Mouse (Mus musculus) midbrain, embryonic 12.5 days (tissue): Measurements from ENCODE around the gene Gpr107. TPM values are rescaled to one million over a fixed set of nuclear protein-coding genes. Genes with fewer than 3 reads are reported as not detected.

ENCODE experiments used
- ATAC-seq: fragments of 200-750 bp; cut with Nextera tagmentation; 2 replicates; pipeline ENCODE4 v1.8.0; 2017; ENCODE audit warnings: low read depth, moderate TSS enrichment, moderate library complexity; ENCODE audit not compliant: low FRiP score
- H3K27ac ChIP-seq: fragments of 300-500 bp; sonication (generic); replicated peaks from 2 replicates; pipeline ENCODE4 v1.5.1; 2016; ENCODE audit warnings: mild to moderate bottlenecking
- H3K27me3 ChIP-seq: fragments of 300-500 bp; sonication (generic); 2 replicates; pipeline ENCODE4 v1.6.1; 2016; ENCODE audit warnings: mild to moderate bottlenecking
- H3K36me3 ChIP-seq: fragments of 300-500 bp; sonication (generic); 2 replicates; pipeline ENCODE4 v1.6.1; 2016
- H3K4me1 ChIP-seq: fragments of 300-500 bp; sonication (generic); 2 replicates; pipeline ENCODE4 v1.6.1; 2016
- H3K4me2 ChIP-seq: fragments of 300-500 bp; sonication (generic); replicated peaks from 2 replicates; pipeline ENCODE4 v1.6.1; 2016; ENCODE audit warnings: mild to moderate bottlenecking, moderate library complexity
- H3K4me3 ChIP-seq: fragments of 300-500 bp; sonication (generic); 2 replicates; pipeline ENCODE4 v1.5.1; 2016; ENCODE audit warnings: mild to moderate bottlenecking
- H3K9ac ChIP-seq: fragments of 300-500 bp; sonication (generic); replicated peaks from 2 replicates; pipeline ENCODE4 v1.6.1; 2016; ENCODE audit warnings: mild to moderate bottlenecking, moderate library complexity
- H3K9me3 ChIP-seq: fragments of 300-500 bp; sonication (generic); 2 replicates; pipeline ENCODE4 v1.6.1; 2016; ENCODE audit warnings: mild to moderate bottlenecking
- WGBS: fragments of 180-500 bp; shearing (Covaris S2); methylation state at CpG from one replicate; pipeline ENCODE4 v1.1.7; 2016; 5-methylcytosine and 5-hydroxymethylcytosine counted together
- polyA plus RNA-seq: library from polyadenylated mRNA; unstranded; fragments of >200 nt; fragmentation: Nextera tagmentation; extraction: Ambion mirVana; gene quantifications from 2 replicates; pipeline ENCODE4 v1.2.1, GENCODE M21; 2016

The Gpr107 gene
- polyA plus RNA-seq, 1 experiment from 2014 or later: 41.7 TPM

DNA sequence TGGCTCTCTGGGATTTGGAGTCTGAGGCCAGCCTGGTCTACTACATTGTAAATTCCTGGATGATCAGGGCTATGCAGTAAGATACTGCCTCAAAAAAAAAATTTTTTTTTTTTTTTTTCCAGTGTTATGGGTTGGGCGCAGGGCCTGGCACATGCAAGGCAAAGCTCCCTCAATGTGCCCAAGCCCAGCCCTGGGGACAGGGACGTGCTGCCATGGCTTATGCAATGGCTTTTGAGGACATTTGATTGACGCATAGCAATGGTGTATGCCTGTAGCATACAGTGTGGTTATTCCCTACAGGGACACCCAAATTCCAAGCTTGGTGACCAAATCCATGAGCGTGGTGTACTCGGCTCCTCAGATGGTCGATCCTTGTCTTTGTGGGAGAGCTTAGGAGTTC is 87.7 kb downstream of the Gpr107 start:
- H3K4me3 ChIP-seq: no peak overlapping the region; the same call in 1 of the 2 replicates
- no peak for ATAC-seq
- WGBS: 88% methylated on average over 6 of the region's 6 CpGs

DNA sequence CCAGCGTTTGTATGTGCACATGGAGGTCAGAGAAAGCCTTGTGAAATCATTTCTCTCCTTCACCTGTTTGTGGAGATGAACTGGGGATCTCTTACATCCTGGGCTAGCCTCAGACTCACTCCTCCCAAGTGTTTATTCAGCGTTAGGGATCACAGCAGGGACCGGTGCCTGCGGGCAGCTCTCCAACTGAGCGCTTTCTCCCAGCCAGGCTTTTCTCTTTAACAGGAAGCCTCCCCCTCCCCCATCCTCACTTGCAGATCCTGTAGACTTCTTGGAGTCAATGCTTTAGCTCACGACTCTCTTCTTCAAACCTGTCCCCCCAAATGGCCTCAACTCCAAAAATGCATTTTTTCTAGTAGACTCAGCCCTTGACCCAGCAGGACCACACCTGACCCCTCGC is 89.5 kb downstream of the Gpr107 start:
- Histone ChIP-seq H3K27ac (no peak overlapping the region), H3K4me2 (no peak overlapping the region), H3K36me3 (no peaks in the 10 kb centered on the region), H3K4me3 (no peak overlapping the region), H3K27me3 (peaks cover 39% of the 10 kb centered on the region), H3K9ac (no peak overlapping the region), H3K4me1 (peaks cover 14% of the 10 kb centered on the region), H3K9me3 (no peaks in the 10 kb centered on the region)
- no peak for ATAC-seq
- 6% methylated on average over 7 of the region's 7 CpGs for WGBS

More for the DNA sequence above, 87.7 kb downstream of the Gpr107 start:
- Histone ChIP-seq H3K4me2 (peak overlapping the region; percentile 39; the same call in 1 of the 2 replicates), H3K9ac (no peak overlapping the region), H3K27ac (no peak overlapping the region), H3K4me1 (peaks cover 6% of the 10 kb centered on the region; the same call in 1 of the 2 replicates), H3K27me3 (peaks cover 36% of the 10 kb centered on the region), H3K36me3 (no peaks in the 10 kb centered on the region), H3K9me3 (no peaks in the 10 kb centered on the region)

DNA sequence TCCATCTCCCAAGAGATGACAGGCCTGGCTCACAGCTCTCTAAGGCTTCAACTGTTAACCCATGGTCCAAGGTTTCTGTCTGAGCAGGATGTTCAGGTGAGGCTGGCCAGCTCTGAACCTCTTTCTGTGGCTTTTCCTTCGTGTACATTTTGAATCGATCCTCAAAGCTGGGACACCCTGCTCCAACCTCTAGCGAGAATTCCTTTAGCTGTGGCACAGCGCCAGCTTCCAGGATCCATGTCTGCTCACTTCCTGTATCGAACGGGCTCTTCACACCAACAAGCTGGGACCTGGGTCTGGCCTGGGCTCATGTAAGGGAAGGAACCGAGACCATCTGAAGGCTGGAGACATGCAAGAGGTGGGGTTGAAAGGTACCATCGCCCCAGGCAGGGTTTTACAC is 92.1 kb downstream of the Gpr107 start:
- H3K27ac ChIP-seq: no peak overlapping the region
- 0 out of 2 replicates have a peak, but pooled peaks cover 4% of the 10 kb centered on the region for H3K36me3 ChIP-seq
- H3K4me3 ChIP-seq: no peak overlapping the region
- peaks cover 30% of the 10 kb centered on the region for H3K4me1 ChIP-seq
- H3K27me3 ChIP-seq: peaks cover 47% of the 10 kb centered on the region
- H3K4me2 ChIP-seq: no peak overlapping the region
- ATAC-seq: no peak
- no peaks in the 10 kb centered on the region for H3K9me3 ChIP-seq
- H3K9ac ChIP-seq: no peak overlapping the region
- 80% methylated on average over 8 of the region's 8 CpGs for whole genome bisulfite sequencing

DNA sequence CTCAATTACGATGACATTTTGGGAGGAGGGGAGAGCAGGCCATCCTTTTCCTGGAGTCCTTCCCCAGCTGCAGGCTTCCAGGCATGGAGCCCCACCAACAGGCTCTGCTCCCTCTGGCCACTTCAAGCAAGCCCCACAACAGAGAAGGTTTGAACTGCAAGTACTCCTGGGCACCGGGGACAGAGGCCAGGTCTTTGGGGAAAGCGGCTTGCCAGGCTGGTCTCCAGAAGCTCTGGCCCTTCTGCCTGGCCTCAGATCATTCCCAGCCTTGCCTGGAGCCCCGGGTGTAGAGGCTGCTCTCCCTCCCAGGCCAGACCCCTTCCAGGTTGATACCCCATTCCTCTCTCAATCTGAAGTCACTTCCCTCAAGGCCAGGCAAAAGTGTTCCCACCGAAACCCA is 92.9 kb downstream of the Gpr107 start:
- peak overlapping the region; percentile 87 for H3K27ac ChIP-seq
- no peak for ATAC-seq
- 20% methylated on average over 5 of the region's 5 CpGs for WGBS

DNA sequence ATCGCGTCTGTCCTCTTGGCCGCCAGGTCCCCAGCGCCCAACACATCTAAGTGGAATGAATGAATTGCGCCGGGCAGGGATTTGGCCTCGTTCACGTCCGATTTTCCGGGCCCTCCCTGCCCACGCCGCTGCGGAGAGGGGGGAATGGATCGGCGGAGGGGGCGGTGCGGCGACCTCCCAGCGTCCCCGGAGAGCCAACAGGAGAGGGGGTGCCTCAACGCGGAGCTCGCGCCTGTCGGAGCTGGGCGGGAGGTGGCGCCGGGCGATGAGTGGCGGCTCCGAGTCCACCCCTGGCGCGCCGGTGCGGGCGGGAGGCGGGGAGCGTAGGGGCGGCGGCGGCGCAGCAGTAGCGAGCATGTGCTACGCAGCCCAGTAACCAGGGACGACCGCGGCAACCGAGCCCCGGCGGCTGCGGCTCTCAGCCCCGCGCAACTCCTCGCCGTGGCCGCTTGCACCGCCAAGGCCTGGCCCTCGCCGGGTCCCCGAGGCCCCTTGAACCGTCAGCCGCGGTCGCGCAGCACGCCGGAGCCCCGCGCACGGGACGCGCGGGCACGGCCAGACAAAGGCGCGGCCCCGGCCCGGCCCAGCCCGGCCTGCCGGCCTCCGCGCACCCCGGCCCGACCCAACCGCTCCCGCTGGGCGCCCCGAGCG is 93.5 kb downstream of the Gpr107 start, which contains the start of gene Ncs1:
Gene Ncs1, plus strand, starts transcription at position 333 of the 651 bp plus-strand sequence.
- peak; percentile 83 for ATAC-seq
- peak within 1 kb of the TSS; percentile 87 for H3K27ac ChIP-seq
- peaks cover 45% of the 10 kb centered on the region for H3K27me3 ChIP-seq
- WGBS: under 1% methylated on average over 57 of the region's 89 CpGs
- peaks cover 31% of the 10 kb centered on the region for H3K4me1 ChIP-seq
- H3K9ac ChIP-seq: peak within 1 kb of the TSS; percentile 96
- 0 out of 2 replicates have a peak, but pooled peaks cover 5% of the 10 kb centered on the region for H3K36me3 ChIP-seq
- H3K4me2 ChIP-seq: peak within 1 kb of the TSS; percentile 85
- no peaks in the 10 kb centered on the region for H3K9me3 ChIP-seq
- H3K4me3 ChIP-seq: peak within 1 kb of the TSS; percentile 92

More for the DNA sequence above, 92.9 kb downstream of the Gpr107 start:
- Histone ChIP-seq H3K36me3 (0 out of 2 replicates have a peak, but pooled peaks cover 5% of the 10 kb centered on the region), H3K9me3 (no peaks in the 10 kb centered on the region), H3K4me3 (peak overlapping the region; percentile 92), H3K4me2 (peak overlapping the region; percentile 85), H3K27me3 (peaks cover 47% of the 10 kb centered on the region), H3K9ac (peak overlapping the region; percentile 96), H3K4me1 (peaks cover 27% of the 10 kb centered on the region)

DNA sequence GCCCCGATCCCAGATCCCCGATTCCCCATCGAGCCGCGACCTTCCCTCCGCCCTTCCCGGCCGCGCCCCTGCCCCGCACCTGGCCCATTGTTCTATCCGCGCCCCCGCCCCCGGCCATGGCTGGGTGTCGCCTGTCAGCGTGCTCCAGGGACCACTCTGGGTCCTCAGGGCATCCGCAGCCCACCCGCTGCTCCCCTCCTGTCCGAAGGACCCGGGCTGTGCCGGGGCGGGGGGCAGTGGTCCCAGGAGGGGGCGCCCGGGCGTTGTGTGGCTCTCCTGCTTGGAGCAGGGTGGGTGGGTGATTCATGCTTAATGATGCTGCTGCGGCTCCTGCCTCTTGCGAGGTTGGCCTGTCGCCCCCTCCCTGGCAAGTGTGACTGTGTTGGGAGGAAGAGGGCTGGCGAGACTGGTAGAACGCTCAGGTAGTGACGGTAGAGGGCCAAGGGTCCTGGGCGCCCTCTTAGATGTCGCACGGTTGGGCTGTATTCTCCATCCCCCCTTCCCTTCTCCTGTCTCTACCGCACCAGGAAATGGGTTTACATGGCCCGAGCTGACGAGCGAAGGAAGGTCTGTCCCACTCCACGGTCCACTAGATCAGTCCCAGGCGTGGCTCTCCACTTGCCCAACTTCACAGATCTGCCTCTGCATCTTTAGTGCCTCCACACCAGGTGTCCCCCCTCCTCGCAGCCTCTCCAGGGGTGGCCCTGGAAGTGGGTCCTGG is 94.3 kb downstream of the Gpr107 start:
- peak; percentile 59 for ATAC-seq
- 0 out of 2 replicates have a peak, but pooled peaks cover 5% of the 10 kb centered on the region for H3K36me3 ChIP-seq
- H3K9ac ChIP-seq: peak overlapping the region; percentile 96
- no peaks in the 10 kb centered on the region for H3K9me3 ChIP-seq
- H3K27me3 ChIP-seq: peaks cover 42% of the 10 kb centered on the region
- peaks cover 35% of the 10 kb centered on the region for H3K4me1 ChIP-seq
- H3K4me3 ChIP-seq: peak overlapping the region; percentile 92
- under 1% methylated on average over 38 of the region's 41 CpGs for WGBS
- H3K4me2 ChIP-seq: peak overlapping the region; percentile 85
- H3K27ac ChIP-seq: peak overlapping the region; percentile 87

DNA sequence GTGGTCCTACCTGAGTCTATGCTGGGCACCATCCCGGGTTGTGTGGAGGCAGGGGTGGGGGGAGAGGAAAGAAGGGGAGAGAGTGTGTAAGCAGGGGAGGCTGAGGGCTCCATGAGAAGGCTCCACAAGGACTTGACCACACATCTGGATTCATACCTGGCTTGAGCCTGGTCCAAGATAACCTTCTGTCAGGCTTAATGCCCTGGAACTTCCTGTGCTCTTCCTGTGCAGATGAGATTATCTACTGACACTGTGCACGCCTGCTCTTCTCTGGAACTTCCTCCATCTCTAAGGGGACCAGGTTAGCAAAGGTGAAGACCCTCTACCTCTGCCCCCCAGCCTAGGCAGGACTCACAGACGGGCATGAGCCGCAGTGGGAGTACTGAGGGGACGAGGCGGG is 96.7 kb downstream of the Gpr107 start:
- 88% methylated on average over 6 of the region's 6 CpGs for WGBS
- no peak overlapping the region for H3K4me3 ChIP-seq
- H3K4me2 ChIP-seq: no peak overlapping the region
- H3K27ac ChIP-seq: no peak overlapping the region
- ATAC-seq: no peak
- peaks cover 20% of the 10 kb centered on the region for H3K27me3 ChIP-seq
- H3K9ac ChIP-seq: no peak overlapping the region
- H3K4me1 ChIP-seq: peaks cover 36% of the 10 kb centered on the region
- no peaks in the 10 kb centered on the region for H3K9me3 ChIP-seq
- H3K36me3 ChIP-seq: 0 out of 2 replicates have a peak, but pooled peaks cover 5% of the 10 kb centered on the region

DNA sequence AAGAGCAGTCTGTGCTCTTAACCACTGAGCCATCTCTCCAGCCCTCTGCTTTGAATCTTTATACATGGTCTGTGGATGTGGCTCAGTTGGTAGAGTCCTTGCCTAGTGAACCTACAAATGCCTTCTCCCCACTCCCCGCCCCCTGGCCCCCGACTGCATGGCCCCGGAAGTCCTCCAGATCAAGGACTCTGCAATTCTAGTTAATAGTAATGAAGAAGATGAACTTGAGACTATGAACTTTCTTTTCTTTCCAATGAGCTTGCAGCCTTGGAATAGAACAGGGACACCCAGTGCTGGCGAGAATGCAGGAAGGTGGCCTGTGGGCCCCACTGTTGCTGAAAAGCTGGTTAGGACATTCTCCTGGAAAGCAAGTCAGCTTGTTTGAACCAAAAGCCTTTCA is 100.1 kb downstream of the Gpr107 start:
- Histone ChIP-seq H3K9ac (no peak overlapping the region), H3K4me3 (no peak overlapping the region), H3K27ac (no peak overlapping the region), H3K36me3 (0 out of 2 replicates have a peak, but pooled peaks cover 5% of the 10 kb centered on the region), H3K4me1 (peaks cover 46% of the 10 kb centered on the region), H3K27me3 (peaks cover 6% of the 10 kb centered on the region; the same call in 1 of the 2 replicates), H3K4me2 (no peak overlapping the region), H3K9me3 (no peaks in the 10 kb centered on the region)
- 97% methylated on average over 4 of the region's 4 CpGs for WGBS
- ATAC-seq: no peak

DNA sequence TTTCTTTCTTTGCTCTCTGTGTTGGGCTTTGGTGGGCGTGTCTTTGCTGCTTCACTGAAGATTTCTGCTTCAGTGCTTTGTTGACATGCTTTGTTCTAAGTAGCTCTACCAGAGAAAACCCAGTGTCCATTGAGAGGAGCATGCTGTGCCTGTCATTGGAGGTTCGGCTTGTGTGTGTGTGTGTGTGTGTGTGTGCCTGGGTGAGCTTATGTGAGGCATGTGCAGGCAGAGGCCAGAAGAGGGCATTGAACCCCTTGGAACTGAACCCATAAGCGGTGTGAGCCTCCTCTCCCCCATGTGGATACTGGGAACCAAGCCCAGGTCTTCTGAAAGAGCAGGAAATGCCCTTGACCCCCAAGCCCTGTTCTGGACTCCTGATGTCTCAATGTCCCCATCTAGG is 101.3 kb downstream of the Gpr107 start:
- 0 out of 2 replicates have a peak, but pooled peaks cover 5% of the 10 kb centered on the region for H3K36me3 ChIP-seq
- H3K9ac ChIP-seq: no peak overlapping the region
- peaks cover 6% of the 10 kb centered on the region; the same call in 1 of the 2 replicates for H3K27me3 ChIP-seq
- H3K4me3 ChIP-seq: no peak overlapping the region
- no peaks in the 10 kb centered on the region for H3K9me3 ChIP-seq
- no peak overlapping the region for H3K27ac ChIP-seq
- peaks cover 48% of the 10 kb centered on the region for H3K4me1 ChIP-seq
- WGBS: 45% methylated on average over 3 of the region's 3 CpGs
- no peak overlapping the region for H3K4me2 ChIP-seq
- ATAC-seq: no peak

DNA sequence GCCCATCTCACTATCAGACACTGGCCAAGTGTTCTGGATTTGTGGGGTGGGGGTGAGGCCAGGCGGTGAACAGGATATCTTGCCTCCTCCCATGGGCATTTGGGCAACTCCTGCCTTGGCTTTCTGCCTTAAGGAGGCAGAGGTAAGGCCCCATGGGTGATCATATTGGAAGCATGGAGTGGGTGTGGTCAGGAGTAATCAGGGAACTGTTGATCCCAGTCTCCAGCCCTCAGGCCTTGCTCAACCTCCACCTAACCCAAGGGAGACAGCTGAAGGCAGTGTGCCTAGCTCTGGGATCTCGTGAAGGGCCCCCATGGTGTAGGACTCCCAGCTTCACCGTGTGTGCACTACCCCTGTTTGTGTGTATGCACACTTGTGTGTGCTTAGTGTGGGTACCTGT is 102.7 kb downstream of the Gpr107 start:
- peaks cover 61% of the 10 kb centered on the region for H3K4me1 ChIP-seq
- 88% methylated on average over 3 of the region's 3 CpGs for WGBS
- H3K4me2 ChIP-seq: no peak overlapping the region
- ATAC-seq: no peak
- H3K36me3 ChIP-seq: no peaks in the 10 kb centered on the region
- no peak overlapping the region for H3K9ac ChIP-seq
- H3K9me3 ChIP-seq: no peaks in the 10 kb centered on the region
- peaks cover 3% of the 10 kb centered on the region; the same call in 1 of the 2 replicates for H3K27me3 ChIP-seq
- no peak overlapping the region for H3K27ac ChIP-seq
- no peak overlapping the region for H3K4me3 ChIP-seq

DNA sequence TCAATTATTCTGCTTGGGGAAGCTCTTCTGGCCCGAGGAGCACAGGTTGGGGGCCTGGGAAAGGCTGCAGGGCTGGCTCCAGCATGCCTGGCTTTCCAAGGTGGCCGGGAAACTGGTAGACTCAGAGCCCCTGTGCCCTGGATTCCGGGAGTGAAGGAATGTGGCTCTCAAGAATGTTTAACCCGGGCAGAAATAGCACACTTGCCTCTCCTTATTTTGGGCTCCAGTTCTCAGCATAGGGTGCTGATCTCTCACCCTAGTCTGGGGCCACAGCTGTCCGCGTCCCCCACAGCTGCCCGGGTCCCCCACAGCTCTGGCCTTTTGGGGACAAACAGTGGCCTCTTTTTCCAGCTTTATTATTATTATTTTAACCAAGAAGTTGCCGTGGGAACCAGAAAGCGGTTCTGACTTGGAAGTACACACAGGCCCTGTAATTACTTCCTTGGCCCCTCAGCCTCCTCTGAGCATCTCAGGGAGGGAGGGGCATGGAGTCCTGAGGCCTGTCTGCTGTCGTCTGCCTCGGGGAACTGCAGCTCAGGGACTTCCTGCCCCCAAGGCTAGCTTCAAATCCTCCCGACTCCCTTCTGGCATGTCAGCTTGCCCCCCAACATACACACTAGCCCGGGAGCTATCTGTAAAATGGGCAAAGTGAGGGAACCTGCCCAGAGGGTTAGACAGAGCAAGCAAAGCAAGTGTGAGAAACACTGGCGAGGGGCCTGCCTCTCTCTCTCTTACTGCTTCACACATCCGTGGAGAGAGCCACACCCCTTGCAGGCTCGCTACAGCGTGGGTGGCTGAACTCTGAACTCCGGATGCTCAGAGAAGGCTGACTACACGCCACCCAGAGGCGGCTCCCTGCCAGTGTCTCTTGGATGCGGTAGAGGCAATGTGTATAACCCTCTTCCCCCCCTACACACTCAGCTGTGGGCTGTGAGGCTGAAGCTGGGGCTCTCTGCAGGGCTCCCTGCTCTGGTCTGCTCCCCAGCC is 104.1 kb downstream of the Gpr107 start:
- Histone ChIP-seq H3K4me2 (0 out of 2 replicates have a peak overlapping the region, but pooled peaks have one; percentile 8), H3K4me3 (no peak overlapping the region), H3K36me3 (no peaks in the 10 kb centered on the region), H3K9me3 (no peaks in the 10 kb centered on the region), H3K4me1 (peaks cover 54% of the 10 kb centered on the region), H3K27ac (0 out of 2 replicates have a peak overlapping the region, but pooled peaks have one; percentile 20), H3K27me3 (peaks cover 3% of the 10 kb centered on the region; the same call in 1 of the 2 replicates), H3K9ac (no peak overlapping the region; the same call in 1 of the 2 replicates)
- 20% methylated on average over 21 of the region's 21 CpGs for WGBS
- ATAC-seq: no peak
